Mouse (Mus musculus): ENCODE measurements at regions not wholly inside any gene's neighbourhood (a gene's known extent, or its start where the extent isn't known, plus 50 kb on each side); places are given as distances from the start of the nearest gene placed in this dataset.
A peak's percentile ranks its signal among the peaks of the same experiment; 100 is the strongest.

DNA sequence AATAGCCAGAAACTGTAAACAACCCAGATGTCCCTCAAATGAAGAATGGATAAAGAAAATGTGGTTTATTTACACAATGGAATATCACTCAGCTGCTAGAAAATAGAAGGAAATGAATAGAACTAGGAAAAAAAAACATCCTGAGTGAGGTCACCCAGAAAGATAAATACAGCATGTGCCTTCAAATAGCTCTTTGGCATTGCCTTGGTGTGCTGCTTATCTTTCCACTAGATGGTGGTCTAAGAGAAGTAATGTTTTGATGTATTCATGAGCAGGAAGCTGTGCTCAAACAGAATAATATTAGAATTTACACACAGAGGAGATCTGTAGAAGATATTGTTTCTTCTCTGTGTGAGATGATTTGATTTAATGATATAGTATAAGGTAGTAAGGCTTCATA, 78.8 kb downstream of the Zfp619 start:
- no peak for DNase-seq

DNA sequence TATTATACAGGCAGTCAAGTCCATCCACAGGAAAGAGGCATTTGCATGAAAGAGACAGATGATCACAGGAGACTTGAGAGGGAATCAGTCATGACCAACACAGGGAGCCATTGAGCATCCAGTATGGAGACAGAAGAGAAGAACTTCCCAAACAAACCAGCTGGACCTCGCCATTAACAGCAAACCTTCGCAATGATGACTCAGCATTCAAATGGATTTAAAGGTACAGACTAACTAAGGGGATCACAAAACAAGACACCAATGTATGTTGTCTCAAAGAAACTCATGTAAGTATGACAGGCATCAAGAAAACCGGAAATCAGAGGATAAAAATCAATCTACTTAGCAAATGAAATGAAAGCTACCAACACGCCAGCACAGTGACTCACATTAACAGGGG, 96.2 kb downstream of the Zfp619 start:
- DNase-seq: no peak

DNA sequence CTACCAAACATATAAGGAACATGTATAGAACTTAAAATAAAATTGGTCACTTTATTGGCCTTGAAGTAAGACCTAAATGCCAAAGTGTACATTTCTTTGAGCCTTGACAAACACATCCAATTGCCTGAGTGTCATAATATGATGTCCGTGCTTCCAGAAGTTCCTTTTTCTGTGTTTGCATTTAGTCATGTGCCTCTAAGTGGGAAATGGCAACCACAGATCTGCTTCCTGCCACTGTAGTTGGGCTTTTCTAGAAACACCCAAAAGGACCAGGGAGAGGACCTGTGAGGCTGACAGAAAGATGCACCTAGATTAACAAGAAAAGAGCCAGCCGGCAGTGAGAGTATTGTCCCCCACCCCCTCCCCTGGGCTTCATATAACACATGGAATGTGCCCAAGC, 97.5 kb downstream of the Zfp619 start:
- no peak for DNase-seq

DNA sequence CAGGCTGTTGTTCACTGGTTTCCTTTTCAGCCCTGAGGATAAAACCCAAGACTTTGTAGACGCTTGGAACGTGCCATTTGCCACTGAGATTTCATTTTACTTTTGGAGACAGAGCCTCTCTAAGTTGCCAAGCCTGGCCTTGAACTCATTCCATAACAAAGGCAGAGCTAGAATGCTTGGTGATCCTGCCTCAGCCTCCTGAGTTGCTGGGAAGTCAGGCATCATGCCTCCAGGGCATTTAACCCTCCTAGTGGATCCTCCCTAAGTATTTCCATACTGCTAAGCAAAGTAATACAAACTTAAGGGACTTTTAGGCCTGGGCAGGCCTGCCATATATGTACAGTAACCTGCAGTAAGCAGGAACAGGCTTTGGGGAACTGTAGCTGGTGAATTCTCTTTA, 104.2 kb downstream of the Zfp619 start:
- DNase-seq: no peak

DNA sequence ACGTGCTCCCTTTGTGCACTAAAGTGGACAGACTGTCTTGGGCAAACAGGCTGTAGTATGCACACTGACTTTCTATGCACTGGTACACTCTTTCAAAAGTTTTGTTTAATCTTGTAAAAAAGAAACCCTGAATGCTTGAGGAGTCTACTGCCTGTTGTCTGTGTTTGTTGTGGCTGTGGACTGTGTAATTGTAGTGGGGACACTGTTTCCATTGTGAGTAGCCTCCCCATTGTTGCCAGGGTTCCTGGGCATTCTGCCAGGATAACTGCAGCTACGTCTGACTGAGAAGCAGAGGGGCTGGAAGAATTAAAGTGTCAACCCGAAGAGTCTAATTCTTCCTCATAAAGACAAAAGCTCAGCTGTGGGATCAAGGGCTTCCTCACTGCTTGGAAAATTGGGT, 115.3 kb downstream of the Zfp619 start:
- no peak for DNase-seq

DNA sequence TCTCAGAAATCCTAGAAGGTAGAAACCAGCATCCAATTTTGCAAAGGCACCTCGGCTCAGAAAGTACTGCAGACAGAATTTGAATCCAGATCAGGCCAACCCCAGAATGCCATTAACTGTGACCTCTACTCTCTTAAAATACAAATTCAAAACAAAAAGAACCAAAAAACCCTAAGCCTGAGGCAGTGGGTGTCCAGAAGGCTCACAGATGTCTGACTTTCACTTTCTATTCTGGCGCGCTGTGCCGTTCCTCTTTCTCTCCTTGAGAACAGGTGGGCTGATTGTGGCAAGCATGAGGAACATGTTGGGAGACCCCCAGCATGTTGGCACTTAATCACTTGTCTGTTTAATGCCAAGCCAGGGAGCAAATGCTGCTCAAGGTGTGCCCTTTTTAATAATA, 124.8 kb downstream of the Zfp619 start:
- no peak for DNase-seq

DNA sequence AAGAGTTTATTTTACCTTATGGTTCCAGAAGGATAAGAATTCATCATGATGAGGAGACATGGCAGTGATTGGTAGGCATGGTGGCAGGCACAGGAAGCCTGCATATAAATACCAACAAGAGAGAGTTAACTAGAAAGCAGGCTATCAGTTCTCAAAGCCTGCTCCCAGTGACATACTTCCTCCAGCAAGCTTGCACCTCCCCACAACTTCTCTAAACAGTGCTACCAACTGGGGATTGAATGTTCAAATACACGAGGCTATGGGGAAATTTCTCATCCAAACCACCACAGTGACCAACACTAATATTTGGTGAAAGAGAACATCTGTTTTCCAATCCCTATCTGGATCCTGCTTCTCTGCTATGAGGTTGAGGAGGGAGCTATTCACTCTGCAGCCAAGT, 125.8 kb downstream of the Zfp619 start:
- DNase-seq: no peak

DNA sequence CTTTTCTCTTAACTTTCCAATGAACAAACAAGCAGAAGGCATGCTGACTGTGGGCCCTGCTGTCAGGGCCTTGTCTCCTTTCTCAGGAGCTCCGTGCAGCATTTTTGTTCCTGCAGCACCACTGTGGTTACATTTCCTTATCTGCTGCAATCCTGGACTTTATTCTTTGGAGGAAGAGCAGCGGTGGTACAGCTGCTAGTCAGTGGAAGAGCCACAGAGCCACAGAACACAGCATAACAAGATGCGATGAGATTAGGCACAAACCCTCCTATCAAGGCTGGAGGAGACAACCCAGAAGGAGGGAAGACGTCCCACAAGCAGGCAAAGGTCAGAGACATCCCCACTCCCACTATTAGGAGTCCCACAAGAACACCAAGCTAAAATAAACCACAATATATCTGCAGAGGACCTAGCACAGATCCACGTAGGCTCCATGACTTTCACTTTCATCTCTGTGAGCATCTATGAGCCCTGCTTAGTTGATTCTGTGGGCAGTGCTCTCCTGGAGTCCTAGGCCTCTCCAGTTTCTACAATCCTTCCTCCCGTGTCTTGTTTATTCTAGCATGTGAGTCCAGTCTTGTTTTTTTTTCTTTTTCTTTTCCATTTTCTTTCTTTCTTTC, 133.0 kb downstream of the Zfp619 start:
- no peak for DNase-seq

DNA sequence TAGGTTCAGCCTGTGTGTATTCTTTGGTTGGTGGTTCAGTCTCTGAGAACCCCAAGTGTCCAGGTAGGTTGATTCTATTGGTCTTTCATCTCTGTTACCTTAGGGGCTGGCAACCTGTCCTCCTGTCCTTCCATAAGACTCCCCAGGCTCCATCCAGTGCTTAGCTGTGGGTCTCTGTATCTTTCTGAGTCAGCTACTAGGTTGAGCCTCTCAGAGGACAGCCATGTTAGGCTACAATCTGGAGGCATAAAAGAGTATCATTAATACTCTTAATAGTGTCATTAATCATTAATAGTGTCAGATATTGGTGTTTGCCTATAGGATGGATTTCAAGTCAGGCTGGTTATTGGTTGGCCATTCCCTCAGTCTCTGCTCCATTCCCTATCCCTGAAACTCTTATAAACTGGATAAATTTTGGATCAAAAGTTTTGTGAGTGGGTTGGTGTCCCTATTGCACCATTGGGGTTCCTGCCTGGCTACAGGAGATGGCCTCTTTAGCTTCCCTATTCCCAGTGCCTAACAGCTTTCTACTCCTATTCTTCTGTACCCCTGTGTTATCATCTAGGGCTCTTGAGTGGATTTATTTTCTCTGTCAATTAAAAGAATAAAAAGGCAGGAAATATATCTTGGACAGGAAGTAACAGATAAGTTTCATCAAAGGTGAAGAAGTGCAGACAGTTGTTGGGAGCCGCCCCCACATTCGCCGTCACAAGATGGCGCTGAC, 137.2 kb downstream of the Zfp619 start:
- no peak for DNase-seq

DNA sequence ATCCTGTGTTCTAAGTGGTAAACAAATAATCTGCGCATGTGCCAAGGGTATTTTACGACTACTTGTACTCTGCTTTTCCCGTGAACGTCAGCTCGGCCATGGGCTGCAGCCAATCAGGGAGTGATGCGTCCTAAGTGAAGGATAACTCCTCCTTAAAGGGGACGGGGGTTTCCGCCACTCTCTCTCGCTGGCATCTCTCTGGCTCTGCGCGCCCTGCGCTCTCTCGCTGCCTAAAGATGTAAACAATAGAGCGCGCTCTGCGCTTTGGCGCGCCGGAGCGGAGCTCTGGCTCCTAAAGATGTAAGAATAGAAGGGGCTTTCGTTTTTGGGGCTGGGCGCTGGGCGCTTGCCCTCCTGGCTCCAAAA, 137.7 kb downstream of the Zfp619 start:
- peak; percentile 55 for DNase-seq

DNA sequence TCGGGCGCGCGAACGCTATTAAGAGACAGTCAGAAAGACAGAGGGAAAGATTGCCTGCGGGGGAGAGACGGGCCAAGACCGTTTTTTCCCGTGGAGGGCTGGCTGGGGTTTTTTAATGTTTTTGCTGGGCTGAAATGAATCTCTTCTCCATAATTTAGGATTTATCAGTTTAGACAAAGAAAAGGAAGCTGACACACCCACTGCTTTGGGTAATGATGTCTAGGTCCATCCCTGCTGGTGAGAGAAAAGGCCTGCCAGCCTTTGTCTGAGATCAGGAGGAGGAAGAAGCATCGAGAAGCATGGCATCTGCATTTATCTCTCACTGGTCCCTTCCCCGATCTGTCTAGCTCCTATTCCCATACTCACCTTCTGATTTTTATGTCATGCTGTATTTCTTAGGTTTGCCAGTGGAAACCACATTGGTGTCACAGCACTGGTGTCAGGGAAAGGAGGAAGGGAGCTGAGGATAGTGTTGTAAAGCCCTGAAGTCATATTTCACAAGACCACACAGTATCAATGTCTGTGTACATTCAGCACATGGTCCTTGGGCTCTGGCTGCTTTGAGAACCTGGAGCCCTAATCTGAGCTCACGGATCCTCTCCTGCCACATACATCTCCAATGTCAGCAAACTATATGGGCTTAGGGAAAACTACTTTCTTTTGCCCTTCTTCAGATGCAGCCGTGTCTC, 138.3 kb downstream of the Zfp619 start:
- DNase-seq: no peak

DNA sequence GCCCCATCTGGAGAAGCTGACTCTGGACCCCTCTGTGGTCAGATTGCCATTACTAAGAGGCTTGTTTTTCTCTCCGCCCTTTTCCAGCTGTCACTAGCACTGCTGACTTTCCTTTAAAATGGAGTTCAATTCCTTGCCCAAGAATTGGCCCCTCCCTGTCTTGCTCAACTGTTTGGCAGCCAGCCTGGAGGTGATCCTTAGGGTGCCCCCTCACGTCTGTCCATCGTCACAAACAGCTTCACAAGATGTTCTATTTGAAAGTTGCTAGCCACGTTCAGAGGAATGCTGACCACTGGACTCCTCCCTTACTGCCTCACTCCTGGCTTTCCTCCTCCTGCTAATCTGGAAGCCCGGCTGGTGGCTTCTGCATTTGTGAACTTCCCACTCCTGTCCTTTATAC, 142.0 kb downstream of the Zfp619 start:
- DNase-seq: no peak

DNA sequence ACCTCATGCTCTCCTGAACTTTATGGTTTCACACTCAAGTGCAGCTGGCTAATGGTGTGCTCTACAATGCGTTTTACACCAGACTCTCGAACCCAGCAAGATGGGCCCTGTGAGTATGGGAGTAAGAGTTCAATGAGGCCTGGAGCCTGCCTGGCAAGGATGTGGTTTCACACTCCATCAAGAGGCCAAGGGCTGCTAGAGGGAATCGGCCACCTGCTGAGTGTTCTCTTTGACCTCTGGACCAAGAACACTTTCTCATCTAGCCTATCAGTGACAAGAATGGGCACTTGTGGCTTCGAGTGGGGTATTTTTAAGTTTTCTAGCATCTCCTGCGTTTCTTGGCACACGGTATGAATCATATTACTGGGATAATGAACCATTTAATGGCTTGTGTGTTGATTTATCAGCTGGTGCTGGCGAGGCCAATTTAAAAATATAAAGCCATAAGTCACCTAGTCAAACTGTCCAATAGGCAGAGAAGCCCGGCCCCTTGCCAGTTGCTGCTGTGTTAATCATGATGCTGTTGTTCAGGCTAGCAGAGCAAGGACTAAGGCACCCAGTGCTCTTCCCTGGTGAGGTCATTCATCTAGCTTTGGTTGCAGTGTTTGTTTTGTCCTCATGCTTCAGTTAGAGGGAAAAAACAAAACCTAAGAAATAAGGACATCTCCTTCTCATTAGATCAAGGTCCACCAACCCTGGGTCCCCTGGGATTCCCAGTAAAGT, 157.7 kb downstream of the Zfp619 start:
- no peak for DNase-seq

DNA sequence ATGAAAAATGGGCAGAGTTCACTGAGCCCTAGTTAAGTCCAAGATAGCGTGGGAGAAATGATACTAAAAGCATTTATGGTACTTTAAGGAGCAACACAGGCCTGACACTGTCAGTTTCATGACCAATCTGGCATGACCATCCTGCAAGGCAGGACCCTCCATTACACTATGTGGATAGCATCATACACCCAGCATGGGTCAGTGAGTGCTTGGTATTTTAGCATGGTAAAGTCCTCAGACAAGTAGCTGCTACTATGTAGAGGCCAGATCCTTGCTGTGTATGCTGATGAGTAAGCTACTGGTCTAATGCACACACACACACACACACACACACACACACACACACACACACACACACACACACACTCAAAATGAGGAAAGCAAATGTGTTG, 158.3 kb downstream of the Zfp619 start:
- no peak for DNase-seq

DNA sequence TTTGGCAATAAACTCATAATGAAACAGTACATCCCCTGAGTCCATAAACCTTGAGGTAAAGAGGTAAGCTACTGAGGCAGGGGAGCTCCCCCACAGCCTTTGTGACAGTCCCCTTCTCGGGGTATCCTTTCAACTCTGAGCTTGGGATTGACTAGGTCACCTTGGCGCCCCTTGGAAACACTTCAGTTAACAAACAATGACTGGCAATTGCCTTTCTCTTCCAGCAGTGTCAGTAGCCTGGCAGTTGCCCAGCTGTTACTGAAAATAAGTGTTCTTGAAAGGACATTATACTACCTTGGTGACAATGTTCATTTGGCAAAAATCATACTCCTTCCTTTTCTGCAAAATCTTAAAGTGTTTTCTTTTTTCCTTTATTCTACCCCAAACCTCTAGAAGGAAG, 162.8 kb downstream of the Zfp619 start:
- no peak for DNase-seq

DNA sequence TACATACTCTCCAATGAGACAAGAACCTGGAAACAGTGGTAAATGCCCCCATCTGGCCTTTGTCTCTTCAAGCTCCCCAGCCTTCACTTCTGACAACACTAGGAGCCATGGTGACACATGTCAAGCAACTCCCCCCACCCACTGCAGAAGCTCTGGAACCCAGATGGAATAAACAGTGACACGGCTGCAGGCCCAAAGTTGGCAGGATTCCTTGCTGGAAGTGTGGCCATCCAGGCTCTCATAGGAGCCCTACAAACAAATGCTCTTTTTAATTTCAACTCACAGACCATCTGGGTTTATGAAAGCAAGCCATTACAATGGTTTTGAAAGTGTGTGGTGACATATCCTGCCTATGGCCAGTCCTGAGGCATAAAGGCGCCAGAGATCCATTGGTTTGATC, 179.0 kb downstream of the Zfp619 start:
- no peak for DNase-seq

DNA sequence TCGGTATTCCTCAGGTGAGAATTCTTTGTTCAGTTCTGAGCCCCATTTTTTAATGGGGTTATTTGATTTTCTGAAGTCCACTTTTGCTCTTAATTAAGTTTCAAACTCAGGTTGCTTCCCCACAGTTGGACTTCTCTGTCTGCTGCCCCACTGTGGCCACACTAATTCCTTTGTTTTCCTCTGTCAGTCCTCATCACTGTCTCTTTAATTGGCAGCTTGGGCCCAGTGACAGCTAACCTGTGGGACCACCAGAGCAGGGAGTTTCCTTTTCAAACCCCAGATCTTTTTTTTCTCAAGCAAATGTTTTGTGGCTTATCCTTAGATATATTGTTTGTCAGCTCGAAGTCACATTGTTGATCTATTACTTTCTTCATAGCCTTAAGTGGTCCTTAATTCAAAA, 183.9 kb downstream of the Zfp619 start:
- no peak for DNase-seq

DNA sequence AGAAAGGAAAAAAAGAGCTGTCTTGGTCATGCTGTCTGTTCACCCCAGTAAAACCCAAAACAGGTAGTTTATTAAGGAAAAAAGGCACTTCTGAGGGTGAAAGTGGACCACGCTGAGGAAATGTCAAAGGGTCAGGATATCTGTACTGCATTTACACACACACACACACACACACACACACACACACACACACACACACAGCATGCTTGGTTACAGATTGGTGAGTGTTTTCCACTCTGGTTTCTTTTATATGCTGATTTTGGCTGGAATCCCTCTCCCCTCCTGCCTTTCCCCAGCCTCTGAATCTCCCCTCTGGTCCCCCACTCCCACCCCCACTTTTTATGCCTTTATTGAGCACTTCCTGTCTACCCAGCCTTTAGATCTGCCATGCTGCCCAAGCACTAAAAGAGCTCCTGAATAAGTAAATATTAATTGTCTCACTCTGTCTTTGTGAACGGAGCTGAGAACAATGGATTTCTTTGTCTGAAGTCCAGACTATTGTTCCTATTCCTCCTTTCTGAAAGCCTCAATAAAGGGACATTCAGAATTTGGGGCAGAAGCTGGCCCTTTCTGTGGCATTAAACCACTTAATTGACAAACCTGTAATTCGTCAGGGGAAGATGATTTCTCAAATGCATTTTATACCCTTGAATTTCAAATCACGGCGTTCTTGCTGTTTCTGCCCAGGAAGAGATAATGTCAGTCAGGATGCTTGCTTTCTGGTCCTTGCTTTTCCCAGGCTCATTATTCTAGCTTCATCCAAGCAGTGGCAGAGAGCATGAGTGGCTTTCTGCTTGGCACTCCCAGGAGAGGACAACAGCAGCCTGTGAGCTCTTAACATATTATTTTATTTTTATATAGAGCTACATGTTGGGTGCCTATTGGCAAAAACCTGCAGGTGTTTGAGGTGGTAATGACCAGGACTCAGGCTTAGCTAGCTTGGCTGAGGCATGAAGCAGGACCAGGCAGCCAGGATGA, 187.8 kb downstream of the Zfp619 start:
- no peak for DNase-seq

DNA sequence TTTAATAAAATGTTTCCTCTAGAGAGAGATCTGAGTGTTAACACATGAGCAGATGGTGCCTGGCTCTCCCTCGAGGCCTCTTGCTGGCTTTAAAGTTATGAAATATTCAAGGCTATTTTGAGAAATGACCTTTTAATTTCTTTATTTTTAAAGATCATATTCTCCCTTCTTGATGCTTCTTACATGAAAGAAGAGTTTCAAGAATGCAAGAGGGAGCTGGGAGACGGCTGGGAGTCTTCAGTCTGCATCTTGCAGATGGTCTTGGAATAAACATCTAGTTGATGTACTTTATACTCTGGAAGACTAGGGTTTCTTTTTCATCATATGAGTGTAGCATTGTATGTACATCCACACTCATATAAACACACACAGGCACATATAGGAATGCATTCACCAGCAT, 189.0 kb downstream of the Zfp619 start:
- no peak for DNase-seq

DNA sequence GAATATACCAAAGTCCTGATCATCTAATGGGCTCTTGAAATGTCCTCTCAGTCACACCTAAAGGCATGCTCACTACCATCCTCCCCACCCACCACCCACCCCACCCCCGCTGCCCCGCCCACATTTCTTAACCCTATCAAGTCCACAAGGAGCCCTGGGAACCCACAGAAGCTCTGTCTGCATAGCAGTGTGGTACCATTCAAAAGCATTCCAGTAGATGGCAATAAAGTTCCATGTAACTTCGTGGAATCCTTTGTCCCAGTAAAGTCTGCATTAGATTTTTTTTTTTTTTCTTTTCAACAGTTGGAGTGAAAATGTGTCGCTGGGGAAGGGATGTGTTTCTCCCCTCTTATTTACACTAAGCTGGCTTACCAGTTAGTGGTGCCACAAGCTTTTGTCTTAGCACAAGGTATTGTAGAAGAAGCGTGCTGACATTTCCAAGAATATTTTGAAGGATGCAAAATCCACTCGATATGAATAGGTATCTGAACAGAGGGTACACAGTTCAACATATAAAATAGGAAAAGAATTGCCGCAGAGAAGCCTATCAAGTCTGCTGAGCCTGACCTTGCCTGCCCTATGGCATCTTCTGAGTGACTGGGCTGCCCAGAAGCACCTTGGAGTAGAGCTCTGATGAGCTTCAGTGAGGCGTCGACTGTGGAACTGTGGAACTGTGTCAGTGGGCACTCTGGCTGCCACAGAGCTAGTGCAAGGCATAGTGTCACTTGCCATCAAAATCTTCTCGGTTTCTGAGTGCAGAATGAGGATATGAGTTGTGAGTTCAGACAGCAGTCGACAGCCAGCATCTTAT, 199.0 kb downstream of the Zfp619 start:
- no peak for DNase-seq

DNA sequence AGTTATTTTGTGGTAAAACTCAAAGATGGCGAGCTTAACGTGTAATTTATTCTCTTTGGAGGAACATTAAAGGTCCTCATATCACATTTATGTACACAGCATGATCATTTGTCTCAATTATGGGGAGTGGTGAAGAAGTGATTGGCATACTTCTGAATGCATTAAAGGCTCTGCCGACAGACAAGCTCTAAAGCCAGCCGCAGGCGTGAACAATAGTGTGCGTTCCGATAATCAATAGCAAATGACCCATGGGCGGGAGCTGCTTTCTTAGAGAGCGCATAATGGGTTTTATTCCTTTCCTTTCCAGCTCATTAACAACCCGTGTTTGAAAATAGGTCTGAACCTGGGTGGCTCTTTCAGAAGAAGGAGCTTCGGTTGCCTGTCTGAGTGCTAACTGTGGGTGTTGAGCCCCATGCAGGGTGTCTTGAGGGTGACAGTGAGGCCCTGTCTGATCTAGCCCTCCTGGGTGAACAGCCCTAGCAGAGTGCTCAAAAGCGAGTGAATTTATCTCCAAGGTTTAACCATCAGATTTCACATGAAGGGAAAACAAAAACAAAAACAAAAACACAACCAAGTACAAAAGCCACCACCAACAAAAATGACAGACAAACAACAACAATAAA, 210.5 kb downstream of the Zfp619 start:
- no peak for DNase-seq
